Mouse (Mus musculus) cortical plate, adult 2 months (tissue): ENCODE data around the gene Ninj2.

ENCODE experiments used
- CTCF ChIP-seq: fragments of 200-500 bp; IDR thresholded peaks from 2 replicates; pipeline ENCODE4 v1.5.1; 2011; ENCODE audit warnings: mild to moderate bottlenecking, control low read depth, low read length; ENCODE audit not compliant: insufficient read depth; ENCODE audit errors: extremely low read depth
- POLR2A ChIP-seq: fragments of 200-500 bp; IDR thresholded peaks from 2 replicates; pipeline ENCODE4 v1.6.1; 2011; ENCODE audit warnings: mild to moderate bottlenecking, low read length, control low read depth; ENCODE audit not compliant: insufficient read depth; ENCODE audit errors: extremely low read depth

DNA sequence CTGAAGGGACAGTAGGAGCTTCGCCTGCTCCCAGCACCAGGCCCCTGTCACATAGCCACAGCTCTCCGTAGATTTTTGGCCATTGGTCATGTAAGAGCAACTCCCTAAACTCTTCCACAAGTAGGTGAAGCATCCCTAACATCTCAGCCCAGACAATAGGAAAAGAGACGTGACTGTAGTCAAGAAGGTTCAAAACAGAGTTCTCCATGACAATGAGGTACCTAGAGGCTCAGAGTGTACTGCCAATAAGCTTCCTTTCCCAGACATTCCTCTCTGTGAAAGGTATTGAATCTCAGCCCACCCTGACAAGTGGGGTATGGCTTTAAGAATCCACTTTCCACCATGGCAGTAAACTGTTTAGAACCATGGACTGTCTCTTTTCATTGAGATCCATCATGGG, 23.6 kb upstream of the Ninj2 start:
- TF ChIP-seq POLR2A: no peak
- TF ChIP-seq CTCF: no peak
